Mouse (Mus musculus): ENCODE results near the gene 1700028K03Rik. TPM values are rescaled to one million over a fixed set of nuclear protein-coding genes. Genes with fewer than 3 reads are reported as not detected.

The 1700028K03Rik gene
- polyA plus RNA-seq, 1 experiment, result 0.30 TPM

GRCm38 (mm10) chr5:107545927-107546326, 11.4 kb downstream of the 1700028K03Rik start:
- Histone ChIP-seq H3K9ac (ENCODE audit: low read depth, poor library complexity, severe bottlenecking) (no peak overlapping the region), H3K27ac (ENCODE audit: insufficient read depth, low read length) (no peak overlapping the region), H3K9me3 (replicated peaks; ENCODE audit: control insufficient read depth, insufficient read depth, low read length, poor library complexity, severe bottlenecking) (no peaks in the 10 kb centered on the region), H3K27me3 (ENCODE audit: control insufficient read depth, insufficient read depth, low read length, poor library complexity, severe bottlenecking) (no peaks in the 10 kb centered on the region), H3K4me3 (ENCODE audit: low read depth, low read length) (no peak overlapping the region), H3K4me1 (ENCODE audit: control insufficient read depth, insufficient read depth, low read length) (no peaks in the 10 kb centered on the region), H3K36me3 (ENCODE audit: control insufficient read depth, insufficient read depth, low read length, poor library complexity, severe bottlenecking) (no peaks in the 10 kb centered on the region)
- no peak for TF ChIP-seq CTCF (IDR thresholded peaks at IDR 0.05; ENCODE audit: low read depth, low read length)
- no peak for TF ChIP-seq EP300 (IDR thresholded peaks at IDR 0.05; ENCODE audit: insufficient read depth, low read depth, low read length)
- TF ChIP-seq POLR2A (IDR thresholded peaks at IDR 0.05; ENCODE audit: insufficient read depth, low read length), result no peak

GRCm38 (mm10) chr5:107547955-107548354, 13.4 kb downstream of the 1700028K03Rik start:
- Histone ChIP-seq H3K4me3 (ENCODE audit: low read depth, low read length) (no peak overlapping the region), H3K36me3 (ENCODE audit: control insufficient read depth, insufficient read depth, low read length, poor library complexity, severe bottlenecking) (no peaks in the 10 kb centered on the region), H3K27ac (ENCODE audit: insufficient read depth, low read length) (no peak overlapping the region), H3K9me3 (replicated peaks; ENCODE audit: control insufficient read depth, insufficient read depth, low read length, poor library complexity, severe bottlenecking) (no peaks in the 10 kb centered on the region), H3K27me3 (ENCODE audit: control insufficient read depth, insufficient read depth, low read length, poor library complexity, severe bottlenecking) (no peaks in the 10 kb centered on the region), H3K9ac (ENCODE audit: low read depth, poor library complexity, severe bottlenecking) (no peak overlapping the region), H3K4me1 (ENCODE audit: control insufficient read depth, insufficient read depth, low read length) (no peaks in the 10 kb centered on the region)
- TF ChIP-seq EP300 (IDR thresholded peaks at IDR 0.05; ENCODE audit: insufficient read depth, low read depth, low read length) (no peak), POLR2A (IDR thresholded peaks at IDR 0.05; ENCODE audit: insufficient read depth, low read length) (no peak), CTCF (IDR thresholded peaks at IDR 0.05; ENCODE audit: low read depth, low read length) (no peak)

GRCm38 (mm10) chr5:107548444-107548843, 13.9 kb downstream of the 1700028K03Rik start:
- H3K9me3 ChIP-seq (replicated peaks; ENCODE audit: control insufficient read depth, insufficient read depth, low read length, poor library complexity, severe bottlenecking), result no peaks in the 10 kb centered on the region
- no peak overlapping the region for H3K9ac ChIP-seq (ENCODE audit: low read depth, poor library complexity, severe bottlenecking)
- H3K27ac ChIP-seq (ENCODE audit: insufficient read depth, low read length), result no peak overlapping the region
- no peaks in the 10 kb centered on the region for H3K36me3 ChIP-seq (ENCODE audit: control insufficient read depth, insufficient read depth, low read length, poor library complexity, severe bottlenecking)
- no peak overlapping the region for H3K4me3 ChIP-seq (ENCODE audit: low read depth, low read length)
- TF ChIP-seq EP300 (IDR thresholded peaks at IDR 0.05; ENCODE audit: insufficient read depth, low read depth, low read length), result no peak
- no peak for TF ChIP-seq CTCF (IDR thresholded peaks at IDR 0.05; ENCODE audit: low read depth, low read length)
- no peak for TF ChIP-seq POLR2A (IDR thresholded peaks at IDR 0.05; ENCODE audit: insufficient read depth, low read length)
- H3K27me3 ChIP-seq (ENCODE audit: control insufficient read depth, insufficient read depth, low read length, poor library complexity, severe bottlenecking), result no peaks in the 10 kb centered on the region
- no peaks in the 10 kb centered on the region for H3K4me1 ChIP-seq (ENCODE audit: control insufficient read depth, insufficient read depth, low read length)

- TF ChIP-seq EP300 (IDR thresholded peaks at IDR 0.05; ENCODE audit: insufficient read depth, low read depth, low read length) (no peak), CTCF (IDR thresholded peaks at IDR 0.05; ENCODE audit: low read depth, low read length) (no peak), POLR2A (IDR thresholded peaks at IDR 0.05; ENCODE audit: insufficient read depth, low read length) (no peak)
- Histone ChIP-seq H3K9me3 (replicated peaks; ENCODE audit: control insufficient read depth, insufficient read depth, low read length, poor library complexity, severe bottlenecking) (no peaks in the 10 kb centered on the region), H3K27me3 (ENCODE audit: control insufficient read depth, insufficient read depth, low read length, poor library complexity, severe bottlenecking) (no peaks in the 10 kb centered on the region), H3K27ac (ENCODE audit: insufficient read depth, low read length) (no peak overlapping the region), H3K9ac (ENCODE audit: low read depth, poor library complexity, severe bottlenecking) (no peak overlapping the region), H3K36me3 (ENCODE audit: control insufficient read depth, insufficient read depth, low read length, poor library complexity, severe bottlenecking) (no peaks in the 10 kb centered on the region), H3K4me3 (ENCODE audit: low read depth, low read length) (no peak overlapping the region), H3K4me1 (ENCODE audit: control insufficient read depth, insufficient read depth, low read length) (no peaks in the 10 kb centered on the region)
These were observed 19.8 kb downstream of the 1700028K03Rik start for GRCm38 (mm10) chr5:107554336-107554735.

- Histone ChIP-seq H3K9ac (ENCODE audit: low read depth, poor library complexity, severe bottlenecking) (no peak overlapping the region), H3K36me3 (ENCODE audit: control insufficient read depth, insufficient read depth, low read length, poor library complexity, severe bottlenecking) (peaks cover 5% of the 10 kb centered on the region), H3K27ac (ENCODE audit: insufficient read depth, low read length) (no peak overlapping the region), H3K27me3 (ENCODE audit: control insufficient read depth, insufficient read depth, low read length, poor library complexity, severe bottlenecking) (no peaks in the 10 kb centered on the region), H3K4me1 (ENCODE audit: control insufficient read depth, insufficient read depth, low read length) (no peaks in the 10 kb centered on the region), H3K9me3 (replicated peaks; ENCODE audit: control insufficient read depth, insufficient read depth, low read length, poor library complexity, severe bottlenecking) (no peaks in the 10 kb centered on the region), H3K4me3 (ENCODE audit: low read depth, low read length) (no peak overlapping the region)
- TF ChIP-seq CTCF (IDR thresholded peaks at IDR 0.05; ENCODE audit: low read depth, low read length) (no peak), EP300 (IDR thresholded peaks at IDR 0.05; ENCODE audit: insufficient read depth, low read depth, low read length) (no peak), POLR2A (IDR thresholded peaks at IDR 0.05; ENCODE audit: insufficient read depth, low read length) (no peak)
These were observed 22.5 kb downstream of the 1700028K03Rik start for GRCm38 (mm10) chr5:107556969-107557368.

GRCm38 (mm10) chr5:107569148-107569547, 34.6 kb downstream of the 1700028K03Rik start:
- Histone ChIP-seq H3K27ac (ENCODE audit: insufficient read depth, low read length) (no peak overlapping the region), H3K36me3 (ENCODE audit: control insufficient read depth, insufficient read depth, low read length, poor library complexity, severe bottlenecking) (no peaks in the 10 kb centered on the region), H3K4me1 (ENCODE audit: control insufficient read depth, insufficient read depth, low read length) (no peaks in the 10 kb centered on the region), H3K4me3 (ENCODE audit: low read depth, low read length) (no peak overlapping the region), H3K9ac (ENCODE audit: low read depth, poor library complexity, severe bottlenecking) (no peak overlapping the region), H3K9me3 (replicated peaks; ENCODE audit: control insufficient read depth, insufficient read depth, low read length, poor library complexity, severe bottlenecking) (0 out of 2 replicates have a peak, but pooled peaks cover 2% of the 10 kb centered on the region), H3K27me3 (ENCODE audit: control insufficient read depth, insufficient read depth, low read length, poor library complexity, severe bottlenecking) (no peaks in the 10 kb centered on the region)
- TF ChIP-seq EP300 (IDR thresholded peaks at IDR 0.05; ENCODE audit: insufficient read depth, low read depth, low read length) (no peak), CTCF (IDR thresholded peaks at IDR 0.05; ENCODE audit: low read depth, low read length) (no peak), POLR2A (IDR thresholded peaks at IDR 0.05; ENCODE audit: insufficient read depth, low read length) (no peak)
